Mouse (Mus musculus) induced T-regulatory cell, adult 2 months (primary cell): Measurements from ENCODE around the gene Gm49396.
A peak's percentile ranks its signal among the peaks of the same experiment; 100 is the strongest.

ENCODE experiments used
- DNase-seq: peaks from one replicate; pipeline ENCODE4 v3.0.0-alpha.2; 2012; ENCODE audit warnings: low read depth

Gm49396 gene

DNA sequence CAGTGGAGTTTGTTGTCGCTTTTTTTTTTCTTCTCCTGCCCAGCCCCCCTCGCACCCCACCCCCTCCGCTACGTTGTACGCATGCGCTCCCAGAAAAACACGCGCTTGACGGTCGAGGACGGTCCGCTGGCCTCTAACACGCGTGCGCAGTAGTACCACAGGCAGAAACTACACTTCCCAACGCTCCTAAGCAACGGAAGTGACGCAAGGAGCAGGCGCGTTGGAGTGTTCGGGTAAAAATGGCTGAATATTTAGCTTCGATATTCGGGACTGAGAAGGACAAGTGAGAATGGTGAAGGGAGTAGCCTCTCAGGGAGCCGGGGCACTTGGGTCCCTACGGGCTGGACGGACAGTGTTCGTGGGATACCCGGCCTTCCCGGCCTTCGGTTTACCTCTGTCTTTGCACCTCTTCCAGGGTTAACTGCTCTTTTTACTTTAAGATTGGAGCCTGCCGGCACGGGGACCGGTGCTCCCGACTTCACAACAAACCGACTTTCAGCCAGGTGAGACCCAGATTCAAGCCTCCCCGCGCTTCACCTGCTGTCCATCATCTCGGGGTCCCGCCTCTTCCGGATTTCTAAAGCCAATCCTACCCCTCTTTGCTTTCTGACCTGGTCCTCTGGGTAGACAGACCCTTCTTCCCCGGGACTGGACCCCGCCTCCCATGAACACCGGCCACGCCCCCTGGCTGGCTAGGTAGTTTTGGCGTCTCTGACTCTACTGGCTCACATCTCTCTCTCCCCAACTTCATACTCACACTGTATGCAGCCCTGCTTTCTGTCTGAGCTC is at the start of gene Gm49396, which contains the start of the genes U2af1l4 and Psenen:
TSS of gene Gm49396 (plus strand) at position 228 of the 789 bp plus-strand sequence.
TSS of gene U2af1l4 (plus strand) at position 185 of the 789 bp plus-strand sequence.
TSS of gene Psenen (minus strand) at position 511 of the 789 bp plus-strand sequence.
- DNase-seq: peak; percentile 100

DNA sequence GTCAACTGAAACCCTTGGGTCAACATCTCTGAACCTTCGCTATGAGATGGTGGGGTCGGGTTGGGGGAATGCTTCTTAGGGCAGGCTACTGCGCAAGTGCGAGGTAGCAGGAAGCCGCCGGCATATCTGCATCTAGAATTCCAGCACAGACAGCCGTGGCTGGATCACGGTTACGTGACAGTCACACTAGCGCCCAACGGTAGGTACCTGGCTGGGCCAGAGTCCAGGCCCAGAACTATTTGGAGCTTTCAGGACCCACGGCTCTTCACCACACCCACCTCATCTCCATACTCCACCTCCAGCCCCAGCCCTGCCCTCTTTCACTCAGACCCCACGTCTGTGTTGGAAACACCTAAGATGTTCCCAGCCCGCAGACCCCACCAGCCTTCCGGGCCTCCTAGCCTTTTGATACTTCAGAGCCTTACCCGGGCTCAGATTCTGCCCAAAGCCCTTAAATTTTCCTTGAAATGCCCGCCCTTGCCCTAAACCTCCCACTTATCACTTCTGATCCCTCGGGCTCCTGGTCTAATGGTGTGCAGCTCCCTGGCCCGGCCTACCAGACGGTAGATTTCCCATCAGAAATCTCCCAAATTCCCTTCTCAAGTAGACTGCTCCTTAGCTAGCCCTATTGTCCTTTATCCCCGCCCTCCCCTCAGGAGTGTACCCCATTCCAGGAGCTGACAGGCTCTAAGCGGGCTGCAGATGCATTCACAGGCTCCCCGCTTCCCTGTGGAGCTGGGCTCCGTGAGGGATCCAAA is 48.0 kb upstream of the Gm49396 start:
- DNase-seq: no peak

DNA sequence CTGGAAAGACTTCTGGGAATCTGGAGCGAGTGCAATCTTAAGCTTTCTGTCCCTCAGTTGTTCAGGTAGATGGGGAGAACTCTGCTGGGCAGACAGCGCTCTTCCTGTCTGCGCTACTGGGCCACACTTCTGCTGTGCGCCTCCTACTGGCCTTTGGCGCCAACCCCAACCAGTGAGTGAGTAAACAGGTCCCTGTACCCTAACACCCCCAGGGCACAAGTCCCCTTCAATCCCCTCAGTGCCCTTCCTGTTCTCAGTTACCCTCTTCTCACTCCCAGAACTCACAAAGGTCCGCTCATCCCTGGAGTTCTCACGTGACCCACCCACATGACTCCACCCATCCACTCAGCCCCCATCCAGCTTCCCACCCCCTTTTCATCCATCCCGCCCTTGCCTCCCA is 44.8 kb upstream of the Gm49396 start:
- no peak for DNase-seq

DNA sequence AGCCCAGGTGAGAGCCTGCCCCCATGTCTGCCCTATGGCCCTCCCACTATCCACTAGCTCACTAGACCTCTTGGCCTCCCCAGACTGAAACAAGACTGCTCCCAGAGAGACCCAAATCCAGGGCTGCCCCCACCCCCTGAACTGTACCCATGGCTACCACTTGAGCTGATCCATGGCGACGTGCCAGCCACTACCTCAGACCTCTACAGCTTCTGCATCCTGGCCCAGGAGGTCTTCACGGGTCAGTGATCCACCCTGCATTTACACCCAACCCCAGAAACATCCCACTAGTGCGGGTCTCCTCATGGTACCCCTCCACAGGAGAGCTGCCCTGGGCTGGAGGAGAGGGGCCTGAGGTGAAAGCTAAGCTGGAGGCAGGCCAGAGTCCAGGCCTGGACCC is 42.7 kb upstream of the Gm49396 start:
- no peak for DNase-seq

DNA sequence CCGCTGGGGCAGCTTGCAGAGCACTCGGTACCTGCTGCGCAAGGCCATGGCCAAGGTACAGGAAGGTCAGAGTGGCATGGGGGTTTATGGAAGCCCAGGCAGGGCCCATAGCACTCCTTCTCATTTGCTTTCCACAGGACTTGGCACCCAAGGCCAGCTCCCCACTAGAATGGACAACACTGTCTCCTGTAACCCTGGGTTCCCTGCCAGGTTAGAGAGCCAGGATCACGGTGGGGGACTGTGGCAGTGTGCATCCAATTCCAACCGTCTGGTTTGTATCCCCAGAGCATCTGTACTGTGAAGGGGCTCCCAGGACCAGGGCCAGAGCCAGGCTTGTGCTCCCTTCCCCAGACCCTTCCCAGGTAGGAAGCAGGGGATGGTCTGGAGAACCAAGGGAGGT is 42.3 kb upstream of the Gm49396 start:
- DNase-seq: no peak

DNA sequence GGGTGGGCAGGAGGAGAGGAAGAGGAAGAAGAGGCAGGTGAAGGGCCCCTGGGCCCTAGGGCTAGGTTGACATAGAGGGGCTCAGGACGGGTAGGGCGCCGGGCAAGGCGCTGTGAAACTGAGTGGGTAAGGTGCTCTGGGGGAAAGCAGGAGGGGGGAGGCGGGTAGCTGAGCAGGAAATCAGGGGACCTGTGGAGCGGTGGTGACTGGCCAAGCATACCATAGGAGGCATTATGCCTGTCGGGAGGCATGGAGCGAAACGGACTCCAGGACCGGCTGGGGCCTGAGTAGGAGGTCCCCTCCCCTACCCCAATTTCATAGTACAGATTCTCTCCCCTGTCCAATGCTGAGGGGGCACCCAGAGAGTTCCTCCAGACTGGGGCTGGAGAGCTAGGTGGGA is 40.3 kb upstream of the Gm49396 start:
- DNase-seq: no peak

DNA sequence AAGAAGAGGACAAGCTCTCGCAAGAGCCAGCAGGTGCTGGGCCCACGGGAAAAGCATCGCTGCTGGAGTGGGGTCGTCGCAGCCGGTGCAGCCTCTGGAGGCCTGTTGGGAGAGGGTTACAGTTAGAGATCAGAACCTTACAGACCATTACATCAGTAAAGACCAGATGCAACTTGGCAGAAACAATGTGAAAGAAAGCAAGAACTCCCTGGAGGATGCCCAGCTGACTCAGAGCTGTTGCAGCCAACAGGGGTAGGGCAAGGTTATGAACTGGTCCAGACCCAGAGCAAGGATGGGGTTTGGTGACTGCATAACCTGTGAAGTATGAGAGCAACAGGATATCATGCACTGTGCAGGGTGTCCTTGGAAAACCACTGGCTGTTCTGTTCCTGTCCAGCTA is 38.7 kb upstream of the Gm49396 start:
- DNase-seq: no peak

DNA sequence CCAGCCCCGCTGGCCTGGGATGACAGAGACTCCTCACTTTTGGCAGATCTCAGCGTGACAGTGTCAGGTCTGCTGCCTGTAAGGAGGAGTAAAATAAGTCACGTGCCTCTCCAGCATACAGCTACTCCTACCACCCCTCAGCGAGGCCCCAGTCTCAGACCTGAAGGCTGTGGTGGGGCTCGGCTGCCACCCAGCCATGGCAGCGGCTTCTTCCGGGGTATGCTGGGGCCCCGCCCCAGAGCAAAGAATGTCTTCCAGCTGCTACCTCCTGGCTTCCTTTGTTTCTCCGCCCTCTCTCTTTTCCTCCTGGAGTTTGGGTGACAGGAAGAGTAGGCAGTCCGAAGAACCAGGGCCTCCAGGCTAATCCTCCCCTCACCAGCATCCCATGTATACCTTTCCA is 37.2 kb upstream of the Gm49396 start:
- no peak for DNase-seq

DNA sequence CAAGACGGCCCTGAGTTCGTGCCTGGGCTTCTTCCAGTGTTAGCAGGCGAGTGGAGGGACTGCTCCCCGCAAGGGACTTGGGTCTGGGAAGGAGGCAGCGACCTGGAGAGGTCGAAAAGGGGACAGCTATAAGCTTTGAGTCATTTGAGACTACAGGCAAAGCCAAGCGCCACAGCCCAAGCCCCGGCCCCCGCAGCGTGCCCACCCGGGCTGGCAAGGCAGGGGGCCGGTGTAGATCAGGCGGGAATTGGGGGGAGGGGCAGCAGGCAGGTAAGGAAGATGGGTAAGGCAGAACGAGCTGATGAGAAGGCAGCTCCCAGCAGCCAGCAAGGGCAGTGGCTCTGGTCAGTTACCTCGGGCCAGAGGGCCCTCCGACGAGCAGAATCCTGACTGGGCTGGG is 36.7 kb upstream of the Gm49396 start:
- no peak for DNase-seq

DNA sequence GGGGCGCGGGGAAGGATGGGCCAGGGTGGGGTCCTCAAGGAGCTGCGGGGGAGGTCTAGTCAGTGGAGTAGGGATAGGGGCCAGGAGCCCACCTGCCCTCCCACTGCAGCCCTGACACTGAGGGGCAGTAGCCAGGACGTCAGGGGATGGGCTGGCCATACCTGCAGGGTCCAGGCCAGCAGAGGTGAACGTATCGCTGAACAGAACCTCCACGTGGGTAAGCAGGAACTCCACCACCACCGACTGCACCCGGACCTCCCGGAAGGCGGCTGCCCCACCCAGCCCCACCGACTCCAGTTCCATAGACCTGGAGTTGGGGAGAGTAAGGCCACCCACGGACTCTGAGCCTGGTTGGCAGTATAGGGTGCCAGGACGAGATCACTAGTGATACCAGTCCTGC is 36.2 kb upstream of the Gm49396 start:
- DNase-seq: no peak

DNA sequence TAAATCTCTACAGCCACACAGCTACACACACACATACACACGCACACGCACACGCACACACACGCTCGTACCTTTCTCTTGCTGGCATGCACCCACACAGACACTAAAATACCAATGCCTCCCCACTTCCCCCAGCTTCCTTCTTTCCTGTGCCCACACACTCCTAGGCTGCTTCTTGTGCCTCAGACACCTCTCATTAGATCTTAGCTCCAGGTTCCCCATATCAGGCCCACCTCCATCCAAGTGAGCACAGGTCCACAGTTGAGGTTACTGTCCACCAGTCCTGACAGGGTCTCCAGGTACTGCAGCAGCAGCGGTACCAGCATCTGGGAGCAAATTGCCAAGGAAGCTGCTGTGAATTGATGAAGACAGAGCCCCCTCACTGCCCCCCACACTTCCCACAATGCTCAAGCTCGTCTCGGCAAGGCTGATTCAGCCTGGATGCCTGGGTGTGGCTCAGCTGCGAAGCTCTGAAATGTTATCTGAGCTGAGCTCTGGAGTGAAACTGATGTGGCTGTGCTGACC is 31.8 kb upstream of the Gm49396 start:
- no peak for DNase-seq

DNA sequence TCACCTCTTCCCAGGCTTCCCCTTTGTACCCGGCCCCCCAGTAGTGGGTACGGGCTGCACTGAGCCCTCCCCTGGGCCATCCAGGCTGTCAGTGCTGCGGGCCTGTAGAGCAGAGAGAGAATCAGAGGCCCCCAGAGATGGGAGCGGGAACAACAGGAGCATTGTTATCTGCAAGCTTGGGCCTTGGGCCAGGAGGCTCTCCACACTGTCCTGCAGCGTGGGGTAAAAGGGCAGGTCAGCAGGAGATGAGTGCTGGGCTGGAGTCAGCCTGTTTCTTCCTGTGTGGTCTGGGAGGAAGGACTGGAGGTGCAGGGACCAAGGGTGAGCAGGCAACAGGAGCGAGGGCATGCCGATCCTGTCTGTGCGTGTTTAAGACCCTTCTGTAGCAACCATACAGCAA is 30.2 kb upstream of the Gm49396 start:
- DNase-seq: no peak

DNA sequence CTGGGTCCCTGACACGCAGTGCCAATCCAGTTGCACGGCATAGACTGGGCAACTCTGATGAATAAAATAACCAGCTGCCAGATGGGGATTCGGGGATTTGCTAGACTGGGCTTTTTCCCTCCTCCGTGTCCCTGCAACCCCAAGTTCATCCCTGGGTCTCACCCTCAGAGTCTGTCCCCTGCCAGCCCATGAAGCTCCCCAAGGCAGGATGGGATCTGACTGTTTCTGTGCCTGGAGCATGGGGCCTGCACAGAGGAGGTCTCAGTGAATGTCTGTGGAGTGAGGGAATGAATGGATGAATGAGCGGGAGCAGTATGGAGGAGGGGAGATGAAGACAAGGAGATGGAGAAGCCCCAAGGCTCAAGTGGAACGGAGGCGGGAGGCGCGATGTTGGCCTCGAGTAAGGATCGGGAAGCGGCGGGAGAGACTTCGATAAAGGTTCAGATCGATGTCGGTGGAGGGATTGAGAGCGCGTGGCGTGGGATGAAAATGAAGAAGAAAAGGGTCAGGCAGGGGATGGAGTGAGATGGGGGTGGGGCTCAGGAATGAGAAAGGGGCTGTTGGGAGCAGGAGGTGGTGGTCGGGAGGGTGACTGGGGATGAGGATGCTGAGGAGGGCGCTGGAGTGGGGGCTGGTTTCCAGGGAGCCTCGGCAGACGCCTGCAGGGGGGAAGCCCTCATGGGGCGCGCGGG is 29.1 kb upstream of the Gm49396 start:
- DNase-seq: no peak

DNA sequence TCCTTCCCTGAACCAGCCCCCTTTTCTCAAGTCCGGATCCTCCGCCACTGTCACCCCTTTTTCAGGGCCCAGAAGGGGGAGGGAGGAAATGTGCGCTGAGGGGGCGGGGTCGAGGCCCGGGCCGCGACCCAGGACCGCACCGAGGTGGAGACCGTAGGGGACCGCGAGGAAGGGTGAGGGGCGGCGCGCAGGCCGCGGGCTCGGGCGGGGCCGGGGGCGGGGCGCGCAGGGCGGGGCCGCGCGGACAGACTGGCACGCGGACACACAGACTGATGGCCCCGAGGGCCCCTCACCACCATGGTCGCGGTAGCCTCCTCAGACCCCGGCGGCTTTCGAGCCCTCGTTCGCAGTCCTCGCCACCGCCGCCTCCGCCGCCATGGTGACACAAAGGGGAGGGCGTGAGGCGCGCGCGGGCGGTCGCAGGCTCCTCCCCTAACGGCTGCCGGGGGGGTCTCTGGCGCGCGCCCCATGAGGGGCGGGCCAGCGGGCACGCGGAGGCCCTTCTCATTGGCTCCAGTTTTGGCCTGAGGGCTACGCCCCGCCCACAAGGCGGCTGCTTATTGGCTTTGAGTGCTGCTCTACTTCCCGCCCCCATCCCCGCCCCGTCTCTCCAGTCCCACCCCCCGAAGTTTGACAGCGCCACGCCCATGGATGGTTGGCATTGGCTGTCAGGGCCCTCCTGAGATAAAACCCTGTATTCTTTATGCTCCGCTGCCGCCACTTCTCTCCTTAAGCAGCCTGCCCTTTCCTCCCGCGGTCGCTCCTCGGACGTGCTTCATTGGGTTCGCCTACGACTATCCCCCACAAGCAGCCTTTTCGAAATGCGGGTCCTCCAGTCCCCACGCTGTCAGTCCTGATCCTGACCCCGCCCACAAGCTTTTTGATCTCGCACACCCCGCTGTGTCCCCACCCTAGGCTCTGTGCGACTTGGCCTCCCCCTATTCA is 28.2 kb upstream of the Gm49396 start, which contains the start of gene Arhgap33:
TSS of gene Arhgap33 (minus strand) at position 428 of the 945 bp plus-strand sequence.
- peak; percentile 99 for DNase-seq

DNA sequence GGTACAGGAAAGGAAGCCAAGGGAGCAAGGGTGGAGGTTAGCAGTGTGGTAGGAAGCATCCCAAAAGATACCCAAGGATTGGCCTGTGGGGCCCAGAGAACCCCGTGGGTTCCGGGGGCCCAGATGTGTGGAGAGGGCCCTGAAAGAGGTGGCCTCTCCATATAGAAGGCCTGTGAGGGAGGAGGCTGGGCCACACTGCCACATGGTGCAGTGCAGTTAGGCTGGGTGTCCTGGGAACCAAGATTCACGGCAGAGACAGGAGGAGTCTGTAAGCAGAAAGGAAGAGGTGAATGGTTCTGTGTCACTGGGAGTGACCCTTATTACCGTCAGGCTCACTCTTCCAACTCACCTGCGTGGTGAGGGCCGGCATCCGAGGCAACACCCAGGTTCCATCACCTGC is 22.6 kb upstream of the Gm49396 start:
- DNase-seq: no peak

DNA sequence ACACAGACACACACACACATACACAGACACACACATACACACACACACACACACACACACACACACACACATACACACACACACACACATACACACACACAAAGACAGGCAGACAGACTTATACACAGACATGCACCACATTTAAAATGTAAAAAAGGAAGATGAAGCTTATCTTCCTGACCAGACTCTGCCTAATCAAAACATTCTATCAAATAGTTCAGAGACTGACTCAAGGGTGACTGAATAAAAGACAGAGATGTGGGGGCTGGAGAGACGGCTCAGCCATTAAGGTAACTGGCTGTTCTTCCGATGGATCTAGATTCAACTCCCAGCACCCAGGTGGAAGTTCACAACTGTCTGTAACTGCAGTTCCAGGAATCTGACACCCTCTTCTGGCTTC is 18.8 kb upstream of the Gm49396 start:
- no peak for DNase-seq

DNA sequence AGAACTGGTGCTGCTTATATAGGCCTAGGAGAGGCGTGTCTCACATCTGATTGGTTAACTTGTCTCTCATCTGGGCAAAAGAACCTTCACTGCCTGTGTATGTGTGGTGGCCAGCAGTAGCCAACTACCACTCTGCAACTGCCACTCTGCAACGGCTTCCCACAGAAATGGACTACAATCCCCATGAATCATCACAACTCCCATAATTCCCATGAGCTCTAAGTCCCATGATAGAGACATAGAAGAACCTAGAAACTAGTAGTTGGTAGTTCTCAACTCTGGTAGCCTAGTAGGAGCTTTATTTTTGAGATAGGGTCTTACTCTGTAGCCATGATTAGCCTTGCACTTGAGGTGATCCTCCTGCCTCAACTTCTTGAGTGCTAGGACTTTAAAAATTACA is 13.3 kb upstream of the Gm49396 start:
- DNase-seq: no peak

DNA sequence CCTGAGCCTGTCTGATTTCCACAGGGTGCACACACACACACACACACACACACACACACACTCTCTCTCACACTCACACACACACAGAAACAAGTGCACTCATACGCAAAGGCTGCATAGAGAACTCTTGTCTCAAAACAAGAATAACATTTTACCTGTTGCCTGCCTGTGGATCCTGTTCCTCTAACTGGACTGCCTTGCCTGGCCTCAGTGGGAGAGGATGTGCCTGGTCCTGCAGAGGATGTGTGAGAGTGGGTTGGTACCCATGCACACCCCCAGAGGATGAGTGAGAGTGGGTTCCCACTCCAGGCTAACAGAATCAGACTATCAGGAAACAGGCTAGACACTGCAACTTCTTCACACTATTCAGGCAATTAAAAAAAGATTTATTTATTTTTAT is 12.5 kb upstream of the Gm49396 start:
- DNase-seq: no peak

DNA sequence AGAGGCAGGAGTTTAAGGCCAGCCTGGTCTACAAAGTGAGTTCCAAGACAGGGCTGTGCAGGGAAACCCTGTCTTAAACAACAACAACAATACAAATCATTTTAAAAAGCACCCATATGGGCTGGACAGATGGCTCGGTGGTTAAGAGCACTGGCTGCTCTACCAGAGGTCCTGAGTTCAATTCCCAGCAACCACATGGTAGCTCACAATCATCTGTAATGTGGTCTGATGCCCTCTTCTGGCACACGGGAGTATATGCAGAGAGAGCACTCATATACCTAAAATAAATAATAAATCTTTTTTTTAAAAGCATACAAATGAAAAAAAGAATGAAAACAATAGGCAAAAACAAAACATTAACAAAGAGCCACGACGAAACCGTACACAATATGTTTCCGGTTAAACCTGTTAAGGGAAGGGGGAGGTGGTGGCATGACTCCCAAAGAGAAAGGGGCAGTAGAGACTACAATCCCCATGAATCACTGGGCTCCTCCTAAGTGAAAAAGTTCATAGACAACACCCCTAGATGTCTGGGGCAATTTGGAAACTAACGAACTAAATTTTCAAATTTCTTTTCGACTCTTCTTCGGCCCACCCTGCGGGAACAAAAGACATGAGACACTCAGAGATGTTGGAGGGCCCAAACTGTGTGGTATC is 11.6 kb upstream of the Gm49396 start:
- no peak for DNase-seq

DNA sequence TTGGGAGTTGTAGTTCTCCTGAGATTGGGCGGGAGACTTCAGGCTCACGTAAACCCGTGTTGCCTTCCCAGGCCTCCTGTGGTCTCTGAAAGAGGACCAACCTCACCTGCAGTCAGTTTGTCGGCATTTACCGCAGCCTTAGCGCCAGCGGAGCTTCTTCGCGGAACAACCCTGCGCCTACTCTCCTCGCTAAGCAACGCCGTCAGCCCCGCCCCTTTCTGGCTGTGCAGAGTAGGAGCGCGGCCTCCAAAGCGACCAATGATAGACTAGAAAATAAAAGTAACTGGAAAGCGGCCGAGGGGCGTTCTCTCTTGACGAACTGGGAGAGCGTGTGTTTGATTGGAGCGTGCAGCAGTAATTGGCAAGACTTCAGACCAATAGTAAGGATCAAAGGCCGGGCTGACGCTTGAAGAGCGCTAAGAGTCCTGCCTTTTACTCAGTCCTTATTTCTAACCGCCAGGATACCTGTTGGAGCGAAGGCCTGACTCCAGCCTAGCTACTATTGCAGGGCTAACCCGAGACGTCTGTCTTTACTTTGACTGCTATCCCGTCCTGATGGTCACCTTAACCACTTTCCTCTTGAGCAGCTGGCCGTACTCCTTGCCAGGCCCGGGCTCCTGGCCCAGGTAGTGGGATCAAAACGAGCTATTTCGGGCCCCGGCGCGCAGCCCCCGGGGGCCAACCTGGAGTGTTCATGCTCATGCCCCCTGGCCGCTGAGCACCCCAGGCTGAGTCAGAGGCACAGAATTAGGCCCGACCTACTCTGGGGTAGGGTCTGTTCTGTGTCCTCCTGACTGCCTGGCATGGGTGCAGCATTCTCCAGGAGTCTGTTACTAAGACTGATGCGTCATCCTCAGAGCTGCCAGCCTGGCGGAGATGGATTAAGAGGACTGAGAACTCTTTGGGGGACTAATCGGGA is 10.8 kb upstream of the Gm49396 start, which contains the start of the genes Hspb6 and Proser3:
TSS of gene Hspb6 (plus strand) at position 77 of the 919 bp plus-strand sequence.
TSS of gene Proser3 (minus strand) at position 198 of the 919 bp plus-strand sequence.
- DNase-seq: peak; percentile 99
